Mouse (Mus musculus) T-helper 2 cell (primary cell): Measurements from ENCODE around the gene Lrrc39.
"Not testable (repeated sequence)": the region's sequence is repeated elsewhere in the genome, so short reads cannot be mapped to it uniquely, and the experiment has no call there.

Experiments
- in situ Hi-C: fragments of 300-600 bp; cut with MboI, MseI; formaldehyde crosslinking; loops from one replicate; pipeline ENCODE4 v1.15.1; 2025; ENCODE audit warnings: high pct_unique_total_duplicates

The Lrrc39 gene

GRCm38 (mm10) chr3:116562408-116563094 is at the start of gene Lrrc39:
Gene Lrrc39, plus strand, starts transcription at chr3:116562973.
- in situ Hi-C loops = no loop called here

- in situ Hi-C loops = no loop called here
These were observed 42.5 kb upstream of the Lrrc39 start for GRCm38 (mm10) chr3:116520141-116520761.

GRCm38 (mm10) chr3:116529741-116530140 is 33.0 kb upstream of the Lrrc39 start:
- in situ Hi-C loops = no loop called here

- in situ Hi-C loops = no loop called here
These were observed 31.9 kb upstream of the Lrrc39 start for GRCm38 (mm10) chr3:116530826-116531225.

GRCm38 (mm10) chr3:116536428-116537199 is 26.2 kb upstream of the Lrrc39 start:
- in situ Hi-C loops = no loop called here

- in situ Hi-C loops = no loop called here
These were observed 25.6 kb upstream of the Lrrc39 start for GRCm38 (mm10) chr3:116537200-116537573.

GRCm38 (mm10) chr3:116542070-116542469 is 20.7 kb upstream of the Lrrc39 start:
- in situ Hi-C loops = no loop called here

- in situ Hi-C loops = no loop called here
These were observed 20.2 kb upstream of the Lrrc39 start for GRCm38 (mm10) chr3:116542532-116542931.

- in situ Hi-C loops = no loop called here
These were observed 15.3 kb upstream of the Lrrc39 start for GRCm38 (mm10) chr3:116547430-116547829.

- in situ Hi-C loops = no loop called here
These were observed 11.4 kb upstream of the Lrrc39 start for GRCm38 (mm10) chr3:116551362-116551761.

GRCm38 (mm10) chr3:116561315-116561714 is 1.5 kb upstream of the Lrrc39 start:
- in situ Hi-C loops = not testable (repeated sequence)

GRCm38 (mm10) chr3:116563095-116563492 is 321 bp downstream of the Lrrc39 start:
- in situ Hi-C loops = no loop called here

- in situ Hi-C loops = no loop called here
These were observed 7.9 kb downstream of the Lrrc39 start for GRCm38 (mm10) chr3:116570628-116571027.

GRCm38 (mm10) chr3:116577286-116577685 is 14.5 kb downstream of the Lrrc39 start:
- in situ Hi-C loops = no loop called here

- in situ Hi-C loops = no loop called here
These were observed 19.4 kb downstream of the Lrrc39 start for GRCm38 (mm10) chr3:116582201-116582600.

- in situ Hi-C loops = no loop called here
These were observed 31.4 kb downstream of the Lrrc39 start for GRCm38 (mm10) chr3:116594076-116594727.

- in situ Hi-C loops = no loop called here
These were observed 32.2 kb downstream of the Lrrc39 start, which contains the start of gene Sass6 for GRCm38 (mm10) chr3:116594728-116595602. Gene Sass6, plus strand, starts transcription at chr3:116594982.

- in situ Hi-C loops = no loop called here
These were observed 32.8 kb downstream of the Lrrc39 start for GRCm38 (mm10) chr3:116595603-116595991.

GRCm38 (mm10) chr3:116599705-116600104 is 36.9 kb downstream of the Lrrc39 start:
- in situ Hi-C loops = no loop called here

GRCm38 (mm10) chr3:116601005-116601404 is 38.2 kb downstream of the Lrrc39 start:
- in situ Hi-C loops = no loop called here

- in situ Hi-C loops = no loop called here
These were observed 39.0 kb downstream of the Lrrc39 start for GRCm38 (mm10) chr3:116601781-116602180.
